Mouse (Mus musculus) midbrain, embryonic 14.5 days (tissue): Measurements from ENCODE around the gene Taar7e. TPM values are rescaled to one million over a fixed set of nuclear protein-coding genes. Genes with fewer than 3 reads are reported as not detected.
A peak's percentile ranks its signal among the peaks of the same experiment; 100 is the strongest.
"Not testable (repeated sequence)": the region's sequence is repeated elsewhere in the genome, so short reads cannot be mapped to it uniquely, and the experiment has no call there.

Experiments used
- ATAC-seq: fragments of 200-750 bp; cut with Nextera tagmentation; 2 replicates; pipeline ENCODE4 v1.8.0; 2017; ENCODE audit warnings: moderate number of reproducible peaks, moderate library complexity; ENCODE audit not compliant: low FRiP score, low TSS enrichment
- DNase-seq: peaks from one replicate; pipeline ENCODE4 v3.0.0-alpha.2; 2015
- H3K27ac ChIP-seq: fragments of 300-500 bp; sonication (generic); replicated peaks from 2 replicates; pipeline ENCODE4 v1.5.1; 2014; ENCODE audit warnings: mild to moderate bottlenecking, low read depth, low read length, moderate library complexity
- H3K27me3 ChIP-seq: fragments of 300-500 bp; sonication (generic); 2 replicates; pipeline ENCODE4 v1.6.1; 2014; ENCODE audit warnings: low read length, control low read depth, mixed read lengths; ENCODE audit not compliant: control insufficient read depth, insufficient read depth
- H3K36me3 ChIP-seq: fragments of 300-500 bp; sonication (generic); 2 replicates; pipeline ENCODE4 v1.6.1; 2014; ENCODE audit warnings: low read length, control low read depth; ENCODE audit not compliant: control insufficient read depth, insufficient read depth
- H3K4me1 ChIP-seq: fragments of 300-500 bp; sonication (generic); 2 replicates; pipeline ENCODE4 v1.6.1; 2014; ENCODE audit warnings: mild to moderate bottlenecking, antibody characterized with exemption, low read length, control low read depth; ENCODE audit not compliant: control insufficient read depth, insufficient read depth
- H3K4me2 ChIP-seq: fragments of 300-500 bp; sonication (generic); 2 replicates; pipeline ENCODE4 v1.6.1; 2014; ENCODE audit warnings: mild to moderate bottlenecking, low read length, moderate library complexity
- H3K4me3 ChIP-seq: fragments of 300-500 bp; sonication (generic); replicated peaks from 2 replicates; pipeline ENCODE4 v1.5.1; 2014; ENCODE audit warnings: low read depth, low read length
- H3K9ac ChIP-seq: fragments of 300-500 bp; sonication (generic); replicated peaks from 2 replicates; pipeline ENCODE4 v1.6.1; 2014; ENCODE audit warnings: mild to moderate bottlenecking, low read length, moderate library complexity
- H3K9me3 ChIP-seq: fragments of 300-500 bp; sonication (generic); 2 replicates; pipeline ENCODE4 v1.6.1; 2016; ENCODE audit warnings: low read length, control low read depth, mixed read lengths; ENCODE audit not compliant: control insufficient read depth
- WGBS: fragments of 180-500 bp; shearing (Covaris S2); extraction: QIAGEN DNeasy Blood & Tissue Kit; methylation state at CpG from one replicate; pipeline ENCODE4 v1.1.7; 2014; 5-methylcytosine and 5-hydroxymethylcytosine counted together
- polyA plus RNA-seq: library from polyadenylated mRNA; unstranded; fragments of >200 nt; fragmentation: Nextera tagmentation; extraction: Ambion mirVana; gene quantifications from 2 replicates; pipeline ENCODE4 v1.2.1, GENCODE M21; 2014

The Taar7e gene
- polyA plus RNA-seq, 1 experiment from 2014 or later: not detected

- no peak within 1 kb of the TSS for H3K4me2 ChIP-seq
- no peaks in the 10 kb centered on the region for H3K4me1 ChIP-seq
- ATAC-seq (no peak), DNase-seq (no peak)
- H3K27me3 ChIP-seq: no peaks in the 10 kb centered on the region
- H3K36me3 ChIP-seq: no peaks in the 10 kb centered on the region
- H3K4me3 ChIP-seq: no peak within 1 kb of the TSS
- no peak within 1 kb of the TSS for H3K27ac ChIP-seq
- H3K9ac ChIP-seq: no peak within 1 kb of the TSS
- no peaks in the 10 kb centered on the region for H3K9me3 ChIP-seq
Measured at GRCm38 (mm10) chr10:24049210-24049609, 11.8 kb downstream of the Taar7e start, which contains the start of gene Taar7f. TSS of gene Taar7f (plus strand) at chr10:24049510.

DNA sequence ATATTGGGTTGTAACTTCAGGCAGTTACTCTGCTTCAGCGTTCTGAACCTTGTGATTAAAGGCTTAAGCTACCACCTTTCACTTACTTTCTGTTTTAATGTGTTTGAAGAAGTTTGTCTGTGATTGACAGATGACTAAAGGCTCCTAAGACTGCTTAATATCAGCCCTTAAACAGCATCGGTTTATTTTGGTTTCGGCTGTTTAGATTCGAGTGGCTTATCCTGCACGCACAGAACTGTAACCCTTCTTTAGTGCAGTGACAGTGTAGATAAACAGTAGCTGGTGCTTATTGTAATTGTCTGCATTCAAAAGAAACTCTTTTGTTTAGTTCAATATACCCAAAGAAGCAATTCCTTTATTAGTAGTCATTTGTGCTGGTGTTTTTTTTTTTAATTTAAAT, 14.6 kb downstream of the Taar7e start:
- no peak overlapping the region for H3K4me2 ChIP-seq
- no peak overlapping the region for H3K9ac ChIP-seq
- no peaks in the 10 kb centered on the region for H3K9me3 ChIP-seq
- 81% methylated on average over 5 of the region's 5 CpGs for WGBS
- ATAC-seq (no peak), DNase-seq (no peak)
- no peak overlapping the region for H3K4me3 ChIP-seq
- no peaks in the 10 kb centered on the region for H3K36me3 ChIP-seq
- H3K27me3 ChIP-seq: no peaks in the 10 kb centered on the region
- no peaks in the 10 kb centered on the region for H3K4me1 ChIP-seq
- H3K27ac ChIP-seq: no peak overlapping the region

- DNase-seq: no peak
- no peaks in the 10 kb centered on the region for H3K36me3 ChIP-seq
- WGBS: 90% methylated on average over 3 of the region's 3 CpGs
- no peaks in the 10 kb centered on the region for H3K27me3 ChIP-seq
- no peak overlapping the region for H3K4me3 ChIP-seq
- H3K9me3 ChIP-seq: no peaks in the 10 kb centered on the region
- no peak for ATAC-seq
- H3K9ac ChIP-seq: no peak overlapping the region
- no peaks in the 10 kb centered on the region for H3K4me1 ChIP-seq
- H3K27ac ChIP-seq: no peak overlapping the region
- H3K4me2 ChIP-seq: no peak overlapping the region
Measured at GRCm38 (mm10) chr10:24058986-24059385, 21.6 kb downstream of the Taar7e start.

GRCm38 (mm10) chr10:24074751-24075150, 37.3 kb downstream of the Taar7e start:
- H3K9ac ChIP-seq, H3K27ac ChIP-seq, H3K9me3 ChIP-seq, H3K4me3 ChIP-seq, ATAC-seq, H3K4me2 ChIP-seq, DNase-seq, H3K27me3 ChIP-seq, H3K36me3 ChIP-seq, H3K4me1 ChIP-seq: not testable (repeated sequence)
- 56% methylated on average over 2 of the region's 2 CpGs for WGBS

- H3K4me3 ChIP-seq, H3K36me3 ChIP-seq, ATAC-seq, H3K27me3 ChIP-seq, H3K4me2 ChIP-seq, DNase-seq, H3K4me1 ChIP-seq, H3K27ac ChIP-seq, H3K9me3 ChIP-seq, H3K9ac ChIP-seq: not testable (repeated sequence)
- WGBS: 81% methylated on average over 2 of the region's 4 CpGs
Measured at GRCm38 (mm10) chr10:24076200-24076599, 38.8 kb downstream of the Taar7e start, which contains the start of gene Taar8a. TSS of gene Taar8a (plus strand) at chr10:24076500.

- Histone ChIP-seq H3K4me3 (no peak overlapping the region), H3K36me3 (no peaks in the 10 kb centered on the region), H3K4me2 (no peak overlapping the region), H3K9me3 (no peaks in the 10 kb centered on the region), H3K4me1 (no peaks in the 10 kb centered on the region), H3K27ac (no peak overlapping the region), H3K27me3 (no peaks in the 10 kb centered on the region), H3K9ac (no peak overlapping the region)
- 49% methylated on average over 3 of the region's 3 CpGs for WGBS
- ATAC-seq (no peak), DNase-seq (peak; percentile 65)
Measured at GRCm38 (mm10) chr10:24080166-24080565, 42.8 kb downstream of the Taar7e start.

DNA sequence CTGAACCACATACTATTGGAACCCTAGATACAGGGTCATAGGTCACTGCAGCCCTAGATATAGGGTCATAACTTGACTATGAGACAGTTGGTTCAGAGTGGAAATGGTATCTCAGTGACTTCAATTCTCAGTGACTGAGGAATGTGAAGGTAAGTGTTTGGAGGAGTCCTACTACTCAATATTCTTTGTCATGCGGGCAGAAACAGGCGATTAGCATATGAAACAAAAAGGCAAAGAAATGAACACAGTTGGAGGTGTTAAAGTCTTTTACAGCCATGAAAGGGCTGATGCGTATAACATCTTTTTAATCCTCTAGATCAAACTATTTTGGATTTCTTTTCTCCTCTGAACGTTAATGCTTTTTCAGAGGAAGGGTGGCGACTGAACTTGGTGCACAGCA, 48.5 kb downstream of the Taar7e start:
- Histone ChIP-seq H3K4me2 (no peak overlapping the region), H3K9ac (no peak overlapping the region), H3K4me1 (no peaks in the 10 kb centered on the region), H3K4me3 (no peak overlapping the region), H3K9me3 (no peaks in the 10 kb centered on the region), H3K27ac (no peak overlapping the region), H3K27me3 (no peaks in the 10 kb centered on the region), H3K36me3 (no peaks in the 10 kb centered on the region)
- DNase-seq: no peak
- ATAC-seq: no peak
- 40% methylated on average over 5 of the region's 5 CpGs for WGBS

- H3K9ac ChIP-seq: no peak overlapping the region
- H3K4me1 ChIP-seq: no peaks in the 10 kb centered on the region
- ATAC-seq: no peak
- no peaks in the 10 kb centered on the region for H3K36me3 ChIP-seq
- WGBS: 85% methylated on average over 5 of the region's 5 CpGs
- H3K4me2 ChIP-seq: no peak overlapping the region
- no peaks in the 10 kb centered on the region for H3K9me3 ChIP-seq
- no peak overlapping the region for H3K27ac ChIP-seq
- DNase-seq: no peak
- no peaks in the 10 kb centered on the region for H3K27me3 ChIP-seq
- no peak overlapping the region for H3K4me3 ChIP-seq
Measured at GRCm38 (mm10) chr10:24086555-24086954, 49.1 kb downstream of the Taar7e start.

GRCm38 (mm10) chr10:24087168-24087567, 49.8 kb downstream of the Taar7e start:
- no peak overlapping the region for H3K4me3 ChIP-seq
- WGBS: 96% methylated on average over 2 of the region's 2 CpGs

More at GRCm38 (mm10) chr10:24087168-24087567, 49.8 kb downstream of the Taar7e start:
- Histone ChIP-seq H3K9ac (no peak overlapping the region), H3K4me1 (no peaks in the 10 kb centered on the region), H3K4me2 (no peak overlapping the region), H3K27me3 (no peaks in the 10 kb centered on the region), H3K27ac (no peak overlapping the region), H3K36me3 (no peaks in the 10 kb centered on the region), H3K9me3 (no peaks in the 10 kb centered on the region)
- no peak for ATAC-seq
- no peak for DNase-seq
